Mouse (Mus musculus): ENCODE data around the gene Nags. TPM values are rescaled to one million over a fixed set of nuclear protein-coding genes. Genes with fewer than 3 reads are reported as not detected.
A peak's percentile ranks its signal among the peaks of the same experiment; 100 is the strongest.

Gene Nags
- polyA plus RNA-seq (2015; fragmentation: Nextera tagmentation; extraction: Ambion mirVana) = not detected in 2 replicates

DNA sequence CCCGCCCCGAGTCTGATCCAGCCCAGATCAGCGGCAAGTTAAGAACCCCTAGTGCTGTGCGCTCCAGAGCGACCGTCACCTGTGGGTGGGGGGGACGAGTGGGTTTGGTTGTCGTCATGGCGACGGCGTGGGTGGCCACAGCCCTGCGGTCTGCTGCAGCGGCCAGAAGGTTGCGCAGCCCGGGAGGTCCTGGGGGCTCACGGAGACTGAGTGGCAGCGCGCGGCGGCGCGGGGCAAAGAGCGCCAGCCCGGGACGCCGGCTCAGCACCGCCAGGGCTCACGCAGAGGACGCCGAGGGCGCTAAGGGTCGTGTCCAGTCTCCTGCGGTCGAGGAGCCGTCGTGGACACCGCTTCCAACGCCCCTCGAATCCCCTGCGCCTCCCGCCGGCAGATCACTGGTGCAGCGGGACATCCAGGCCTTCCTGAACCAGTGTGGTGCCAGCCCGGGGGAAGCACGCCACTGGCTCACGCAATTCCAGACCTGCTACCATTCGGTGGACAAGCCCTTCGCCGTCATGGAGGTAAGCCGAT lies at the start of gene Nags:
Nags (plus strand) TSS at position 43 of the 531 bp plus-strand sequence.
- WGBS = 2% methylated on average over 46 of the region's 50 CpGs
- 0 out of 2 replicates have a peak within 1 kb of the TSS, but pooled peaks have one; percentile 31 for H3K9ac ChIP-seq

DNA sequence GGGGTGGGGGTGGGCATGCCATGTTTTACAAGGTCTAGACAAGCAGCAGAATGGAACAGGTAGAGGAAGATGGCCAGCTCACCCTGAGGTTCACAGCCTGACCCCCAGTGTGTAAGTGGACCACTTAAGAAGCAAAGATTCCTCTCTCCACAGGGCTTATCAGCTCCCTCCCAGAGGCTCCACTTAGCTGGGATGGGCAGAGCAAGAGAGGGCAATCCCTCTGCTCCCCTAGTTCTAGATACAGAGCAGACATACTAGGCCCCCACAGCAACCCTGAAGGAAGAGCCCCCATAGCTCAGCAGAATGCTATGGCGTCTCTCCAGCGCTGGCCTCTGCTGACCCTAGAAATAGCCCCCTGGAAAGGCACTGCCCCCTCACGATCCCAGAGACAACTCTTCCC lies 49.6 kb upstream of the Nags start:
- 84% methylated on average over 3 of the region's 3 CpGs for WGBS

More for the DNA sequence above, at the start of gene Nags:
- H3K27me3 ChIP-seq = peaks cover 76% of the 10 kb centered on the region
- no peak within 1 kb of the TSS for H3K27ac ChIP-seq (replicated peaks)
- no peaks in the 10 kb centered on the region for H3K36me3 ChIP-seq
- peak; percentile 59; the same call in 1 of the 2 replicates for ATAC-seq (ENCODE audit: low read depth)
- peak within 1 kb of the TSS; percentile 22 for H3K4me3 ChIP-seq
- peak within 1 kb of the TSS; percentile 43 for H3K4me2 ChIP-seq
- no peaks in the 10 kb centered on the region for H3K9me3 ChIP-seq
- peaks cover 26% of the 10 kb centered on the region for H3K4me1 ChIP-seq (replicated peaks)

DNA sequence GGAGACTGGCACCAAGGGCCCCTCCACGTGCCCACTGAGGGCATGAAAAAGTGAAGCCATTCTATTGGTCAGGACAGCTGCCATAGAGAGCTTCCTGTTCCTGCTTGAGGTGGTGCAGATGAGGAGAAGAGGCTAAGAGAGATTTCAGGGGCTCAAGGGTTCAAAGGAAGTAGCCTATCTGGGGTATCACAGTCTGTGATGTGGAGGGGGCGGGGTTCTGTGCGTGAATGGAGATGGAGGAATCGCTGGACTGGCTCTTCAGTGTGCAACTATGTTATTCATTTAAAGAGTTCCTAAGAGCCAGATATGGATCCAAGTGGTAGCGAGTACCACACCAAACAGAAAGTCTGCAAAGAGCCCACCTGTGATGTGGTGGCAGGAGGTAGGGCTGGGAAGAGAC lies 48.9 kb upstream of the Nags start:
- Histone ChIP-seq H3K27me3 (peaks cover 41% of the 10 kb centered on the region), H3K27ac (replicated peaks) (no peak overlapping the region), H3K9ac (no peak overlapping the region), H3K36me3 (no peaks in the 10 kb centered on the region), H3K4me1 (replicated peaks) (peaks cover 15% of the 10 kb centered on the region), H3K9me3 (no peaks in the 10 kb centered on the region), H3K4me3 (peak overlapping the region; percentile 12; the same call in 1 of the 2 replicates), H3K4me2 (peak overlapping the region; percentile 50)
- no peak; the same call in 1 of the 2 replicates for ATAC-seq (ENCODE audit: low read depth)
- WGBS = 77% methylated on average over 5 of the region's 5 CpGs

More for the DNA sequence above, 49.6 kb upstream of the Nags start:
- no peak for ATAC-seq (ENCODE audit: low read depth)
- Histone ChIP-seq H3K9me3 (no peaks in the 10 kb centered on the region), H3K4me3 (no peak overlapping the region), H3K36me3 (no peaks in the 10 kb centered on the region), H3K9ac (no peak overlapping the region), H3K4me1 (replicated peaks) (peaks cover 15% of the 10 kb centered on the region), H3K27me3 (peaks cover 34% of the 10 kb centered on the region), H3K4me2 (no peak overlapping the region), H3K27ac (replicated peaks) (no peak overlapping the region)

DNA sequence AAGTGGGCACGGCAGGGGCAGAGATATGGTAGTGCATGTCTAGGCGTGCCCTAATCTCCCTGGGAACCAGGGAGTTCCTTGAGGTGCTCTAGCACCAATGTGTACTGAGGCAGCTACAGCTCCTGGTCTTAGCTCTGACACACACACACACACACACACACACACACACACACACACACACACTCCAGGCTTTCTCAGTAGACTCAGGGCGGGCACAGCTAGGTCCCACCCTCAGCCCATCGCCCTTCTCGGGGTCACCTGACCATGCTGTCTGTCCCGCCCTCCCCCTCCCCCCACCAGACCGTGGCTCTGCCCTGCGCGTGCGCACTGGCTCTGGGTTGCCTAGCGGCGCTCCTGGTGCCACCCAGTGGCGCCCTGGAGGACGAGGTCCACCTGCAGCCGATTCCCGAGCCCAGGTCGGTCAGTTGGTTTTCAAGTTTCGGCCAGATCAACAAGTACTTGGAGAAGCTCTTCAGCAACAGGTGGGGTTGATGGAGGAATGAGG lies 48.4 kb upstream of the Nags start:
- Histone ChIP-seq H3K27me3 (peaks cover 46% of the 10 kb centered on the region), H3K27ac (replicated peaks) (no peak overlapping the region), H3K4me1 (replicated peaks) (peaks cover 15% of the 10 kb centered on the region), H3K9ac (peak overlapping the region; percentile 52; the same call in 1 of the 2 replicates), H3K4me3 (peak overlapping the region; percentile 12; the same call in 1 of the 2 replicates), H3K9me3 (no peaks in the 10 kb centered on the region), H3K36me3 (no peaks in the 10 kb centered on the region), H3K4me2 (peak overlapping the region; percentile 50)
- ATAC-seq (ENCODE audit: low read depth) = peak; percentile 88
- WGBS = 8% methylated on average over 18 of the region's 18 CpGs

DNA sequence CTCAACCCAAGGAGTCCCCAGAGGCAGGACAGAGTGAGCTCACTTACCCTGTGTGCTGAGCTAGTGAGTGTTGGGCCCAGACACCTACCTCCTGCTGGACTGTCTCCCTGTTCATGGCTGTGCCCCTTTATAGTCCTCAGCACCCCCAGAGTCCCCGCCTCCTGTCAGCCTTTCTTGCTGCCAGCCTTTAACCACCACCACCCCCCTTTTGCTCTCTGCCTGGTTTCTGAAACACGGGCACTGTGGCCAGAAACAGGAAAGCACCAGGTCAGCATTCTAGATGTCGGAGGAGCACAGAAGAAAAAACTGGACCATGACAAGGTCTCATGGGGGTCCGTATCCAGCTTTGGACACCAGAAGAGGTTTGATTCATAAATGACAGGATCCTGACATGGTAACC lies 44.1 kb upstream of the Nags start, which contains the start of gene Ppy:
Ppy (minus strand) TSS at position 101 of the 400 bp plus-strand sequence.
- Histone ChIP-seq H3K9ac (no peak within 1 kb of the TSS), H3K4me1 (replicated peaks) (peaks cover 15% of the 10 kb centered on the region), H3K4me2 (no peak within 1 kb of the TSS), H3K4me3 (no peak within 1 kb of the TSS), H3K27me3 (peaks cover 79% of the 10 kb centered on the region), H3K9me3 (no peaks in the 10 kb centered on the region), H3K27ac (replicated peaks) (no peak within 1 kb of the TSS), H3K36me3 (no peaks in the 10 kb centered on the region)
- WGBS = 81% methylated on average over 4 of the region's 4 CpGs
- ATAC-seq (ENCODE audit: low read depth) = no peak

DNA sequence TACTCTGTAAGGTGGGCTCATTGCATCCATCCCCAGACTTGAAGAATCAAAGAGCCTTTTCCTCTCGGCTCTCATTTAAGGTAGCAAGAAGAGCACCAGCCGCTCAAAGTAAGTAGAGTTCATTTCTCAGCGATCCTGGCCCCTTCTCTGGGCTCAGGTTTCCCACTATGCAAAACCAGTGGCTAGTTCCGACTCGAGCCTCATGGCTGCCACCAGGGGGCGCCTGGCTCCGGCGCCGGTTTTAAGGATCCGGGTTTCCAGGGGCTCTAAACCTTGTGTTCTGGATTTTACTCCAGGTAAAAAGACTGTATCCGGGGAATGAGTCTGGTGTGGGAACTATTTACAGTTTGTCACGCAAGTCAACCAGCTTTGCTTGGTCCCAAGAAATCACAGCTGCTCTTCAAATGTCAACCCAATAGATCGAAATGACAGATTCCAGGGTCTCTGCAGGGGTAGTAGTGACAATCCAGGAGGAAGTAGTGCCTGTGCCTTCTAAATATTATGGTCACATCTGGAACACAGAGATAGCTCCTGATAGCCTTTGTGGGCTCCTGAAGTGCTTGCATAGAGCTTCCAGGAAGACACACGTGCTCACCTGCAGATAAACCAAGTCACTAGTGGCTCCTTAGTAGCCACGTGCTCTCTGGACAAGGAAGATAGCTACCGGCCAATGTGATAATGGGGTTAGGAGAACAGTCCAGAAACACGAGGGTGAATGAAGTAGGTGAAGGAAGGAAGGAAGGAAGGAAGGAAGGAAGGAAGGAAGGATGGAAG lies 42.6 kb upstream of the Nags start:
- H3K4me2 ChIP-seq = no peak overlapping the region
- peaks cover 3% of the 10 kb centered on the region; the same call in 1 of the 2 replicates for H3K4me1 ChIP-seq (replicated peaks)
- ATAC-seq (ENCODE audit: low read depth) = no peak
- H3K36me3 ChIP-seq = no peaks in the 10 kb centered on the region
- H3K9ac ChIP-seq = no peak overlapping the region
- H3K27me3 ChIP-seq = peaks cover 92% of the 10 kb centered on the region
- no peaks in the 10 kb centered on the region for H3K9me3 ChIP-seq
- no peak overlapping the region for H3K27ac ChIP-seq (replicated peaks)
- 21% methylated on average over 17 of the region's 17 CpGs for WGBS
- H3K4me3 ChIP-seq = no peak overlapping the region

DNA sequence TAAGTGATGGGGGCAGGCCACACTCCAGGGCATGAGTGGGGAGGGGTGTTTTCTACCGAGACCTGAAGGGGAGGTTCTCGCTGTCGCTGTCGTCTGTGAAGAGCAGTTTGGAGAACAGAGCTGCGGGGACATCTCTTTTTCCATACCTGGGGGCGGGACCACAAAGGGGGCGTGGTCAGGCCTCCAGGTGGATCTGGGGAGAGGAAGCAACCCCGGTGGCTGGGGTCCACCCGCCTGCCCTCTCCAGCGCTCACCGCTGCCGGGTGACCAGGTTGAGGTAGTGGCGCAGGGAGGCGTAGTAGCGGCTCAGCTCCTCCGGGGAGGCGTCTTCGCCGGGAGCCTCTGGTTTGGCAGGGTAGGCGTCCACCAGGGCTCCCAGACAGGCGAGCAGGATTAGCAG lies 38.4 kb upstream of the Nags start:
- no peak for ATAC-seq (ENCODE audit: low read depth)

DNA sequence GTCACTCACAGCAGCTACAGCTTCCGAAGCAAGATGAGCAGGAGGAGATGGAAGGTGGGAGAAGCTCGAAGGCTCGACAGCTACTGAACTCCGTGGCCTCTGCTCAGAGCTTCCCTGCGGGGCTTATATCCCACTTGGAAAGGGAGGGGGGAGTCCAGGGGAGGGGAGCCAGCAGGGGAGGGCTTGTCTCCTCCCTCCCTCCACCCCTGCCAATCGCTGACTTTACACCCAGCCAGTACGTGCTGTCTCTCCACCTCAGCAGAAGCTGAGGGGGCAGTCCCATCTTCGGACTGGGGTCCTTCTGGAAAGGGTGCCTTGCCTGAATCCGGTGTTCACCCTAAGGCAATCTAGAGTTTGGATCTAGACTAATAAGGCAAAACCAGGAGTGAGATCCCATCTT lies 37.6 kb upstream of the Nags start, which contains the start of gene Pyy:
Pyy (minus strand) TSS at position 101 of the 400 bp plus-strand sequence.
- H3K4me3 ChIP-seq = no peak within 1 kb of the TSS
- H3K4me2 ChIP-seq = no peak within 1 kb of the TSS
- peaks cover 82% of the 10 kb centered on the region for H3K27me3 ChIP-seq
- ATAC-seq (ENCODE audit: low read depth) = no peak
- 16% methylated on average over 9 of the region's 9 CpGs for WGBS
- no peak within 1 kb of the TSS for H3K9ac ChIP-seq
- no peaks in the 10 kb centered on the region for H3K9me3 ChIP-seq
- H3K27ac ChIP-seq (replicated peaks) = no peak within 1 kb of the TSS
- H3K36me3 ChIP-seq = no peaks in the 10 kb centered on the region
- 0 out of 2 replicates have a peak, but pooled peaks cover 5% of the 10 kb centered on the region for H3K4me1 ChIP-seq (replicated peaks)

More for the DNA sequence above, 38.4 kb upstream of the Nags start:
- no peak overlapping the region for H3K4me3 ChIP-seq
- H3K4me1 ChIP-seq (replicated peaks) = peaks cover 5% of the 10 kb centered on the region; the same call in 1 of the 2 replicates
- no peaks in the 10 kb centered on the region for H3K9me3 ChIP-seq
- no peak overlapping the region for H3K4me2 ChIP-seq
- peaks cover 87% of the 10 kb centered on the region for H3K27me3 ChIP-seq
- no peak overlapping the region for H3K27ac ChIP-seq (replicated peaks)
- no peak overlapping the region for H3K9ac ChIP-seq
- WGBS = 1% methylated on average over 21 of the region's 21 CpGs
- H3K36me3 ChIP-seq = no peaks in the 10 kb centered on the region

DNA sequence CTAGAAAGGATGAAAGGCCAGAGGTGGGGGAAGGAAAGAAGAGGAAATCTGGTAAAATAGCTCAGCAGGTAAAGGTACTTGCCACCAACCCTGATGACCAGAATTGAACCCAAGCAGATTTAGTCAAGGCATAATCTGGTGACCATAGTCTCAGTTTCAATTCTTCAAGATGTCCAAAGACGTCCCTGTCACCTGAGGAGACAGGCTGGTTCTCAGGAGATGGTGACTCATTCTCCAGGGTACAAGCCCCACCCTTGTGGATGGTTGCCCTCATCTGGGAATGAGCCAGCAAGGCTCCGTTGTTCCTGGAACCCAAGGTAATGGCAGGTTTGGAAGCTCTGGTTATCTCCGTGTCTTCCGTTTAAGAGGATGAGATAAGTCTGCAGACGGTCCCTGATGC lies 33.7 kb upstream of the Nags start:
- Histone ChIP-seq H3K36me3 (no peaks in the 10 kb centered on the region), H3K9me3 (no peaks in the 10 kb centered on the region), H3K4me2 (no peak overlapping the region), H3K27ac (replicated peaks) (no peak overlapping the region), H3K9ac (no peak overlapping the region), H3K4me1 (replicated peaks) (0 out of 2 replicates have a peak, but pooled peaks cover 5% of the 10 kb centered on the region), H3K27me3 (peaks cover 47% of the 10 kb centered on the region), H3K4me3 (no peak overlapping the region)
- WGBS = 83% methylated on average over 5 of the region's 5 CpGs
- no peak for ATAC-seq (ENCODE audit: low read depth)

DNA sequence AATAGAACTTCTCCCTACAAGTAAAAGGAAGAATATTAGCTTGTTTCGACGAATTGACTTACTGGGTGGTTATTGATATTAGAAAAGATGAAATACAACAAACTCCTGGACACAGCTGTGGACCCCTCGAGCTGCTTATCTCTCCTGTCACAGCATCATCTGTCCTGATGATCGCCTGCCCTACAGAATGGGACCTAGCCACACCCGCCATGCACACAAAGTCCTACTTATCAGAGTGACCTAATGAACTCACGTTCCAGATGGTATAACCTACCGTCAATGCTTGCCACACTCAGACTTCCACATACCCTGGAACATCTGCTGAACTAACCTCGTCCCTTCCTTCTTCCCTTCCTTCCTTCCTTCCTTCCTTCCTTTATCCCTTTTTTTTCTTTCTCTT lies 29.1 kb upstream of the Nags start:
- Histone ChIP-seq H3K36me3 (no peaks in the 10 kb centered on the region), H3K9me3 (no peaks in the 10 kb centered on the region), H3K4me2 (no peak overlapping the region), H3K27me3 (peaks cover 3% of the 10 kb centered on the region; the same call in 1 of the 2 replicates), H3K9ac (no peak overlapping the region), H3K4me3 (no peak overlapping the region), H3K27ac (replicated peaks) (no peak overlapping the region), H3K4me1 (replicated peaks) (no peaks in the 10 kb centered on the region)
- WGBS = 80% methylated on average over 8 of the region's 8 CpGs
- no peak for ATAC-seq (ENCODE audit: low read depth)

DNA sequence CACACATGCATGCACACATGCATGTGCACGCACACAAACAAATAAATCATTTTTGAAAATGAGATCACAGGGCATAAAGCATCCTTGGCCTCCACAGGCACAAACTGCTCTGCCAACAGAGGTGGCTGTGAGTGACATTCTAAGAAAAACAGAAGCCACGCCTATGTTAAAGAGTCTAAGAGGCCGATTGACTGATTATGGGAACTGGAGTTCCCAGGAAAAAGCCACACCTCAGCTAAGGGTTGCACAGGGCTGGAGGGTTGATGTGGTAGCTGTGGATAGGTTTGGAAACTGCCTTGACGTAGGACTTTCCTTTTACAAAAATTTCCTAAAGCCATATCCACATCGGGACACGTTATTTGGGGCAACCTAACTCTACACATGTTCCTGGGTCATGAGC lies 27.9 kb upstream of the Nags start:
- Histone ChIP-seq H3K27ac (replicated peaks) (no peak overlapping the region), H3K9me3 (no peaks in the 10 kb centered on the region), H3K4me2 (no peak overlapping the region), H3K4me1 (replicated peaks) (no peaks in the 10 kb centered on the region), H3K36me3 (no peaks in the 10 kb centered on the region), H3K9ac (no peak overlapping the region), H3K27me3 (peaks cover 3% of the 10 kb centered on the region; the same call in 1 of the 2 replicates), H3K4me3 (no peak overlapping the region)
- 87% methylated on average over 6 of the region's 6 CpGs for WGBS
- ATAC-seq (ENCODE audit: low read depth) = no peak

DNA sequence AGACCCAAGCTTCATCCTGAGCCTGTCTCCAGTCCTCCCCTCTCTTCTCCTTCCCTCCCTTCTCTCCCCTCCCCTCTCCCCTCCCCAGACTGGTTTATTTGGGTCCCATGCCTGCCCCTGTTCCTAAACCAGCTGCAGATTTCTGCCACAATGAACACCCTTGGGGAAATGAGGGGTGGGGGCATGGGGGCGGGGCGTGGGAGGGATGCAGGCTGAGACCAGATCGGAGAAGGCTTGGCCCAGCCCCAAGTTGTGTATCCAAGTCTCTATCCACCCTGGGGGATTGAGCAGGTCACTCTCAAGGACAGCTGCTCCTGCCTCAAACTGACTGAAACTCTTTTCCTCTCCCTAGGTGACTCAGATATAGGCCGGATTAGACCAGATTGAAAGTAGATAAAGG lies 10.8 kb upstream of the Nags start:
- peak overlapping the region; percentile 41; the same call in 1 of the 2 replicates for H3K9ac ChIP-seq
- no peak for ATAC-seq (ENCODE audit: low read depth)
- peaks cover 15% of the 10 kb centered on the region for H3K27me3 ChIP-seq
- WGBS = 23% methylated on average over 4 of the region's 4 CpGs
- H3K4me3 ChIP-seq = no peak overlapping the region
- H3K4me2 ChIP-seq = no peak overlapping the region
- no peaks in the 10 kb centered on the region for H3K36me3 ChIP-seq
- H3K9me3 ChIP-seq = no peaks in the 10 kb centered on the region
- no peak overlapping the region; the same call in 1 of the 2 replicates for H3K27ac ChIP-seq (replicated peaks)
- H3K4me1 ChIP-seq (replicated peaks) = peaks cover 16% of the 10 kb centered on the region

Measured in neural tube, embryonic 13.5 days (tissue).